Mouse (Mus musculus) Patski (cell line): ENCODE results near the gene Soga1. TPM values are rescaled to one million over a fixed set of nuclear protein-coding genes. Genes with fewer than 3 reads are reported as not detected.

Experiments used
- ATAC-seq: fragments of 100-300 bp; one replicate; pipeline ENCODE4 v1.8.0; 2021
- CTCF ChIA-PET: fragments of 350-600 bp; sonication (Branson Sonifier 250); formaldehyde crosslinking; loops from one replicate; lab custom pipeline; 2022; ENCODE audit warnings: inconsistent platforms; lab: Charles Lee
- POLR2A ChIA-PET: fragments of 350-600 bp; sonication (Branson Sonifier 250); formaldehyde crosslinking; loops from one replicate; lab custom pipeline; 2022; ENCODE audit warnings: antibody characterized with exemption, inconsistent platforms; lab: Charles Lee
- DNase-seq: peaks from one replicate; pipeline ENCODE4 v3.0.0-alpha.2; 2011; ENCODE audit warnings: low read depth, low spot score
- H3K27me3 ChIP-seq: fragments of 371-371 bp; one replicate; pipeline ENCODE4 v1.5.1; 2021
- CTCF ChIP-seq: fragments of 100-300 bp; IDR thresholded peaks from one replicate; pipeline ENCODE4 v1.5.1; 2021
- in situ Hi-C: fragments of 300-500 bp; cut with MboI; formaldehyde crosslinking; loops from 3 replicates; pipeline ENCODE4 v1.11.1; 2018; ENCODE audit warnings: low pct_unique_long_range_greater_than_20kb, mixed read lengths
- polyA plus RNA-seq: library from polyadenylated mRNA; unstranded; gene quantifications from one replicate; pipeline ENCODE4 v1.2.3, GENCODE M21; 2021

Gene Soga1
- polyA plus RNA-seq, 1 experiment from 2014 or later: 35.3 TPM

DNA sequence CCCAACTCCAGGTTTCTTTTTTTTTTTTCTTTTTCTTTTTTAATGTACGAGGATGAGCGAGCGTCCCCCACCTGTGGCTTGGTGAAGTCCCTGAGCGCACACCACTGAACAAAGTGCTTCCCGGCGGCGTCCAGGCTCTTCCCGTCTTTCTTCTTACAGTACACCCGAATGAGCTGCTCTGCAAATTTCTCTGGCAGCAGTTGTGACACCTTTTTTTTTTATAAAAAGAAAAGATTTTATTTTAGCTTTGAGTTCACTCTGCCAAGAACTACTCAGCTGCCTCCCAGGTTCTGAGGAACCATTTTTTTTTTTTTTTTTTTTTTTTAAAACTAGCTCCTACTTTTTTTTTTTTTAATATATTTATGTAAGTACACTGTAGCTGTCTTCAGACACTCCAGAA, 22.6 kb upstream of the Soga1 start:
- ATAC-seq (no peak), DNase-seq (no peak)
- TF ChIP-seq CTCF: no peak
- H3K27me3 ChIP-seq: no peaks in the 10 kb centered on the region
- ChIA-PET CTCF (interaction anchor here (1.1 kb wide), 1 partner anchor 17 kb away, joined by 3 read pairs; no protein-coding TSS in a partner anchor), POLR2A (interaction anchor here (0.7 kb wide), 1 partner anchor 955 kb away, joined by 7 read pairs; no protein-coding TSS in a partner anchor)
- in situ Hi-C loops: no loop called here

DNA sequence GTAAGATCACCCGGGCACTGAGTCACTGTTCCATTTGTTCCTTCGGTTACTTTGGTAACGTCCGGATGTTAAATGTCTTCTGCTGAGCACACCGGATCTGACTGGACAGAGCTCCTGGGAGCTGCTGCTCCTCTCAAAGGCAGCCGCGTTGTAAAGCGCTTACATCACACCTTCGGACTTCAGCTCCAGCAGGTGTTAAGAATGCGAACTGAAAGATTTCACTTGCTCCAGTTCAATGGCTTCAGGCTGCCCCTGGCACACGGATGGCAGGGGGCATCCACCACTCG, 21.2 kb upstream of the Soga1 start:
- POLR2A ChIA-PET: no interaction called here
- ATAC-seq: peak; percentile 77

GRCm38 (mm10) chr2:157099532-157100318, 20.7 kb upstream of the Soga1 start:
- DNase-seq (no peak), ATAC-seq (no peak)
- POLR2A ChIA-PET: no interaction called here
- in situ Hi-C loops: no loop called here
- no peaks in the 10 kb centered on the region for H3K27me3 ChIP-seq
- CTCF ChIA-PET: interaction anchor here (1.1 to 1.4 kb wide), 2 partner anchors 17 to 197 kb away, joined by 3 to 4 read pairs; no protein-coding TSS in a partner anchor
- TF ChIP-seq CTCF: no peak

More for the DNA sequence above, 21.2 kb upstream of the Soga1 start:
- no peak for DNase-seq
- H3K27me3 ChIP-seq: no peaks in the 10 kb centered on the region
- in situ Hi-C loops: no loop called here
- CTCF ChIA-PET: interaction anchor here (1.1 to 1.4 kb wide), 2 partner anchors 17 to 197 kb away, joined by 3 to 4 read pairs; no protein-coding TSS in a partner anchor
- no peak for TF ChIP-seq CTCF

DNA sequence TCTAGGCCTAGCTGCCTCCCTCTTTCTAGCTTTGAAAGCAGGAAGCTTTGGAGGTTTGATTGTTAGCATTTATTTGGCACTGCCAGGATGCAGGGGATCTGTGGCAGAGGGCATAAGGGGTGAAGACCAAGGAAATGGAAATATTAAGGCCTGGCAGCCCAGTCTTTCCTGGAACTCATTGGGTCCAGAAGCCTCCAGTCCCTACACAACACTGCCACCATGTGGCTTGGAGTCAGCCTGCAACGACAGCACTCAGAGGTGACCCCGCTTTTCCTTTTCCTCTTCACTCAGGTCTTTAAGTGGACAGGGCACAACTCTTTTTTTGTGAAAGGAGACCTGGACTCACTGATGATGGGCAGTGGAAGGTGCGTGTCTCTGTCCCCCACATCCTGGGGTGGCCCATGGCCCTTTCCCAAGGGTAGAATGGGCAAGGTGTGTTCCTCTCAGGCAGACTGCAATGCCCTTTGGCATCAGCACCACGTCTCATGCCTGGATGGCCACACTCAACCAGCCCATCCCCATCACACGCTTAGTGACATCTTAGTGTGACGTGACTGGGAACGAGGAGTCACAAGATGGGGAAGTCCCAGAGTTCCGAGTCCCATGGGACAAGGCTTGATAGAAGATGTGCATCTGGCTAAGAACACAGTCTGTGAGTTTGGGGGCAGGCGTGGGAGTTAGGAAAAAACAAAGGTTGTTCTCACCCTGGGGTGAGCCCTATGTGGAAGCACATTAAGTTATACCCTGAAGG, 16.1 kb upstream of the Soga1 start:
- ATAC-seq (no peak), DNase-seq (no peak)
- CTCF ChIA-PET: interaction anchor here (1.1 kb wide), 1 partner anchor 192 kb away, joined by 4 read pairs; no protein-coding TSS in a partner anchor
- POLR2A ChIA-PET: no interaction called here
- in situ Hi-C loops: no loop called here
- TF ChIP-seq CTCF: peak; percentile 96
- H3K27me3 ChIP-seq: no peaks in the 10 kb centered on the region

DNA sequence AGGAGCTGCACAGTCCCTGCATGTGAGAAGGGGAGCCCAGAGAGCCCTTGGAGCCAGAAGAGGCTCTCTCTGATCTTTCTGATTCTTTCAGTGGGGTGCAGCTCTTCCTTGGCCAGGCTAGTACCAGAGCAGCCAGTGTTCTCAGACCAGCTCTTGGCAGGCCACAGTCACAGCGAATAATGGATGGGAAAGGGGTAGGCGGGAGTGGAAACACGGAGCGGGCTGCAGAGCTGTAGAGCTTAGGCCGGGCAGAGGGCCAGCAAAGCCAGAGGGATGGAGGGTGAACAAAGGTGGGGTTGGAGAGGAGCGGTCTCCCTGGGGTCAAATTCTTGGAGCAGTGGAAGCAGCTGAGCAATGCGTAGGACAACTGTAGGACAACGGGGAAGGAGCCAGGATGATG, 13.0 kb upstream of the Soga1 start:
- DNase-seq (no peak), ATAC-seq (no peak)
- no peak for TF ChIP-seq CTCF
- ChIA-PET POLR2A (interaction anchor here (1.3 to 1.5 kb wide), 3 partner anchors 14 to 52 kb away, joined by 3 to 4 read pairs (median 3); no protein-coding TSS in a partner anchor), CTCF (interaction anchor here (1.3 to 1.6 kb wide), 3 partner anchors 12 to 38 kb away, joined by 3 to 4 read pairs (median 4); no protein-coding TSS in a partner anchor)
- H3K27me3 ChIP-seq: no peaks in the 10 kb centered on the region
- in situ Hi-C loops: no loop called here

GRCm38 (mm10) chr2:157087536-157088317, 8.7 kb upstream of the Soga1 start:
- no peak for TF ChIP-seq CTCF

DNA sequence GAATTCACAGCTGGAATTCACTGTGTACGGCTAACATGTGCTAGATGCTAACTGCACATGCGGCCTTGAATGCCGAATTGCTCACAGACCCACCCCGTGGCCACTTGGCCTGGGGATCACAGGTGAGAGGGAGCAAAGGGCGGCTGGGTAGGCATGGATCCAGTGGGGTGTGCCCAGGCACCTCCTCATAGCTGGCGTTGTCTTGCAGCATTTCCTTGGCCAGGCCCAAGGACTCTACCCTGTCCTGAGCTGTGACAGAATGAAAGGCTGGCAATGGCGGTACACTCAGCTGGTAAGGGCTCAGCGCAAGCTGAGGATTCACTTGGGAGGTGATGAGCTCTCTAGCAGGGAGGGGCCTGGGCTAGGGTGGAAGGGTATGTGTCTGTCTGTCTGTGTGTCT, 7.7 kb upstream of the Soga1 start, which contains the start of gene Tldc2:
Gene Tldc2 (plus strand): TSS at position 260 of the 400 bp plus-strand sequence.
- DNase-seq: no peak
- ChIA-PET CTCF (no interaction called here), POLR2A (interaction anchor here (1.0 kb wide), 1 partner anchor 221 kb away, joined by 3 read pairs; no protein-coding TSS in a partner anchor)
- TF ChIP-seq CTCF: no peak
- H3K27me3 ChIP-seq: no peaks in the 10 kb centered on the region
- ATAC-seq: no peak
- in situ Hi-C loops: loop anchor here (10.0 kb wide), 1 partner anchor 212 kb away; no protein-coding TSS in a partner anchor

More at GRCm38 (mm10) chr2:157087536-157088317, 8.7 kb upstream of the Soga1 start:
- ChIA-PET POLR2A (interaction anchor here (1.0 kb wide), 1 partner anchor 222 kb away, joined by 3 read pairs; no protein-coding TSS in a partner anchor), CTCF (no interaction called here)
- in situ Hi-C loops: loop anchor here (10.0 kb wide), 1 partner anchor 213 kb away; no protein-coding TSS in a partner anchor
- H3K27me3 ChIP-seq: no peaks in the 10 kb centered on the region
- ATAC-seq (no peak), DNase-seq (no peak)

- DNase-seq (no peak), ATAC-seq (no peak)
- no peaks in the 10 kb centered on the region for H3K27me3 ChIP-seq
- TF ChIP-seq CTCF: no peak
- in situ Hi-C loops: loop anchor here (10.0 kb wide), 1 partner anchor 210 kb away; no protein-coding TSS in a partner anchor
- CTCF ChIA-PET: no interaction called here
- POLR2A ChIA-PET: no interaction called here
Measured at GRCm38 (mm10) chr2:157084831-157085585, 6.0 kb upstream of the Soga1 start.

- no peak for ATAC-seq
- TF ChIP-seq CTCF: no peak
- ChIA-PET POLR2A (no interaction called here), CTCF (no interaction called here)
- in situ Hi-C loops: loop anchor here (10.0 kb wide), 1 partner anchor 207 kb away; no protein-coding TSS in a partner anchor
- H3K27me3 ChIP-seq: no peaks in the 10 kb centered on the region
- DNase-seq: no peak
Measured at GRCm38 (mm10) chr2:157081960-157082359, 2.9 kb upstream of the Soga1 start.
